Mouse (Mus musculus) adrenal gland (tissue): ENCODE data around the gene Ggt7.
"Not testable (repeated sequence)": the region's sequence is repeated elsewhere in the genome, so short reads cannot be mapped to it uniquely, and the experiment has no call there.

Source experiments
- intact Hi-C: fragments of 180-260 bp; cut with DNase I; formaldehyde crosslinking; loops from one replicate; pipeline ENCODE4 v1.15.1; 2025
- long read RNA-seq, 2 experiments: library from polyadenylated mRNA; unstranded; transcript quantifications; one replicate each; pipeline ENCODE4 v2.0.0; 2020; ENCODE audit warnings: borderline replicate concordance in 1 of 2; ENCODE audit not compliant: insufficient replicate concordance in 1 of 2

The Ggt7 gene
- long read RNA-seq, experiment 1, partial matches to known transcripts: 1 of 5 reads
- long read RNA-seq, experiment 1, other reads (novel, unspliced or antisense): 2 of 5 reads
- long read RNA-seq, experiment 2, partial matches to known transcripts: 6 of 9 reads
- long read RNA-seq, experiment 2, other reads (novel, unspliced or antisense): 2 of 9 reads

DNA sequence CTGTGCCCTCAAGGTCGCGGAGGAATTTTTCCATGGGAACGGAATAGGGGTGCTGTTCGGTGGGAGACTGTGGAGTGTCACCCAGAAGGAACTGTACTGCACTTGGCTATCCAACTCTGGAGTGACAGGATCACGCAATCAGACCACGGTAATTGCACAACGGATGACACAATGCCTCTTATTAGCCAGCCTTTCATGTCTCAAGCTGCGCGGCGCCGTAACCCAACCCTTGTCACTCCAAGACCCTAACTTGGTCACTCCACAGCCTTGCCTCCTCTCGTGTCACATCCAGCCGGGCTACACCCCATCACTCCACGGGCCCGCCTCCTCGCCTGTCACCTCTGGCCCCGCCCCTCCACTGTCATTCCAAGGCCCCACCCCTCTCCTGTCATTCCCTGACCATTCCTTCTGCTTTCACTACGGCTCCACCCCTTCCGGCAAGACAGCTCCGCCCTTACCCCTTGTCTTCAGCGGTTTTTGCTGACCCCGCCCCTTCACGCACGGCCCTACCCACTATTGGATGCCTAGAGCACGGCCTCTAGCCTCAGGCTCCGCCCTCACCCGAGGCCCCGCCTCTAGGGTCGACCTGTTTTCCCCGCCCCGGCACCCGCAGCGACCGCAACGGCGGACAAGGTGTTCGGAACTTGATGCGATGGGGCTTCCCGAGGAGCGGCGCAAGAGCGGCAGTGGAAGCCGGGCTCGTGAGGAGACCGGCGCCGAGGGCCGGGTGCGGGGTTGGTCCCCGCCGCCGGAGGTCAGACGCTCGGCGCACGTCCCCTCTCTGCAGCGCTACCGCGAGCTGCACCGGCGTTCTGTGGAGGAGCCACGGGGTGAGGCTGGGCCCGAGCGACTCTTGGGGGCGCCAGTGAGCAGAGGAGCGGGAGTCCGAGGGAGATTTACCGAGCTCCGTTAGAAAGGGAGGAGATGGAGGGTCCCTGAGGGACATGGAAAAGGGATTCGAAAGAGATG is at the start of gene Ggt7, which contains the start of gene Acss2:
Gene Ggt7, minus strand, starts transcription at position 783 of the 969 bp plus-strand sequence.
Gene Acss2, plus strand, starts transcription at position 494 of the 969 bp plus-strand sequence.
- intact Hi-C loops: loop anchor here (2.0 to 10.0 kb wide), 2 partner anchors 103 to 247 kb away; no protein-coding TSS in a partner anchor

DNA sequence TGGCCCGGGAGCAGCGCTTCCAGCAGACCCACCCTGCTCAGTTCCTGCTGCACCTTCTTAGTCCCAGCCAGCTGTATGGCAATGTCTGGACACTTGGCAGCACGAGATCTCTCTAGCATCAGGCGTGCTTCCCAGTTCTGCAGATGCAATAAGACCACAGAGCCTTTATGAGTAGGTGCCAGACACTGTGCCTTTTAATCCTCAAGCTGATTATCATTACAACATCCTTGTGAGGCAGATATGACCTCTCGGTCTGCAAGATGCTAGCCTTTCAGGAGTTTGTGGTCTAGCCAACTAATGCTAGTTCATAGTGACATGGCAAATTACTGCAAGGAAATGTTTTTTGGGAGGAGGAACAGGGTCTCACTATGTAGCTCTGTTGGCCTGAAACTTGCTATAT is 49.7 kb upstream of the Ggt7 start:
- intact Hi-C loops: no loop called here

DNA sequence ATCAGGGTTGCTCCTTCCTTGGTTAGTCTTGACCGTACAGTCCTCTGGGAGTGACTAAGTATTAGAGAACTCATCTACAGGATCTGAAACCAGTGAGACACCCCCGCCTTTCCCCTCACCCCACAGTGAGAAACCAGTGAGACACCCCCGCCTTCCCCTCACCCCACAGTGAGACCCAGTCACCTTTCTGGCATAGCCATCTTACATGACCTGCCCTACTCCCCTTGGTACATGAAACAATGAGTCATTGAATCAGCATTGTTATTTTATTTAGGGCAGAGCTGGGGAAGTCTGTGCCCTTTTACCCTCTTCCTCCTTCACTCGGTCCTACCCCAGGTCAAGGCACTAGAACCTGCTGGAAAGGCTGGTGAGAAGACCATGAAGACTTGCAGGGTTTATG is 44.9 kb upstream of the Ggt7 start:
- intact Hi-C loops: no loop called here

DNA sequence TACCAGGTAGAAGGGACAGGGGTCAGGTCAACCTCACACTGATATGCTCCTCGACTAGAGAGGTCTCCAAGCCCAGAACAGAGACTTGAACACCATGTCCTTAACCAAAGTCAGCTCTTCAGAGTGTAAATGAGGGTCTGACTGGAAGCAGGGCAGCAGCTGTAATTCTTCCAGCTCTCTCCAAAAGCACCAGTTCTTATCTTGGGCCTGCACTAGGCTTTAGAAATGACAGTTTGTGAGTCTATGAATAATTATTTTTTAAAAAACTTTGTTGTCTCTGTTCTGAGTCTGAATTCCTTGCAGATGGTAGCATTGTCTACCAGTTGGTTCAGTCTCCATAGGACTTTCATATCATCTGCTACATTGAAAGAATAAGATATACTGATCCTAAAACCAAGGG is 44.2 kb upstream of the Ggt7 start:
- intact Hi-C loops: no loop called here

DNA sequence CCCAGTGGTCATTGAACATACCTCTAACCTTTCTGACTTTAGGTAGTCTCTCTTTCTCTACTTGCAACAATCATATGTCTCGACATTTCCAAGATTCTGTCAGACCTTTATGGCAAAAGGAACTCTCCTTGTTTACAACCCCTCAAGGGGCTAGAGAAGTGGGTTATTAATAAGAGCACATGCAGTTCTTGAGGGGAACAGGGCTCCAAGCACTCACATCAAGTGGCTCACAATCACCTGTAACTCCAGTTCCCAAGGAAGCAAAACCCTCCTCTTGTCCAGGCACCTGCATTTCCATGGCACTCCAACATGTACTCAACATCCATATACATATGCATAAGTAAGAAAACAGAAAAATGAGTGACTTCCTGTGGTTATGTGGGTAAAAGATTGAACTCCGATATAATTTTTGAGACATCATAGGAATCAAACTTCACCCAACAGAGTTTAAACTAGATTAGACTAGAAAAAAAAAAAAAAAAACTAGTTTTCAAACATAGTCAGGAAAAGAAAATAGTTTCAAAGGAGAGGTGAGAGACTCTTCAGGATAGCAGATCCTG is 36.5 kb upstream of the Ggt7 start:
- intact Hi-C loops: no loop called here

DNA sequence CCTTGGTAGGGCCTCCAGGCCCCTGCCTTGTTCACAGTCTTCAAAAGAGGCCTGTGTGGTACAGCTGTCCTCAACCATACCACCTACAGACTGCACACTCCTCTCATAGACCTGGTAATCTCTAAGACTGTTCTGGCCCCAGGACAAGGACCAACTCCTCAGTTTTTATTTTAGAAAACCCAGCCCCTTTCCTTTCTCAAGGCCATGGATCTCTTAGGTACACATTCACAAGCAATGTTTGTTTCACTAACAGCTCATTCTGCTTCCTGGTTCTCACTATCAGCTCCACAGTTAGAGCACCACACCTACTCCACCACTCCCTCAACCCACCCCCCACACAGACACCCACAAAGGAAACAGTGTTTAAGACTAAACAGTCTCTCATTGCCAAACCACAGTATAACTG is 34.9 kb upstream of the Ggt7 start:
- intact Hi-C loops: no loop called here

DNA sequence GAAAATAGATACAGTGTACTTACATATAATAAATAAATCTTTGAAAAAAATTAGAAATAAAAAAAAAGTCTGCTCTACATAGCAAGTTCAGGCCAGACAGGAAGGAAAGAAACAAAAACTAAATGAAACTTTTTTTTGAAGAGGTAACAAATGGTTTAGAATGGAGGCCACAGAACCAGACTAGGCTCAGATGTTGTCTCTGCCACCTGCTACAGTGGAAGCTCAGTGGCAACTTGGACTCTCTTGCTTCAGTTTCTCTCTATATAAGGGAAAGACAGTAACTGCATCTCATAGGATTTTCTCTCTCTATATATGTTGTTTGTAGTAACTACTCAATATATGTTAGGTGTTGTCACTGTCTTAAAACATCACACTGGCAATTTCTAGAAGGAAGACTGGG is 34.3 kb upstream of the Ggt7 start:
- intact Hi-C loops: no loop called here

DNA sequence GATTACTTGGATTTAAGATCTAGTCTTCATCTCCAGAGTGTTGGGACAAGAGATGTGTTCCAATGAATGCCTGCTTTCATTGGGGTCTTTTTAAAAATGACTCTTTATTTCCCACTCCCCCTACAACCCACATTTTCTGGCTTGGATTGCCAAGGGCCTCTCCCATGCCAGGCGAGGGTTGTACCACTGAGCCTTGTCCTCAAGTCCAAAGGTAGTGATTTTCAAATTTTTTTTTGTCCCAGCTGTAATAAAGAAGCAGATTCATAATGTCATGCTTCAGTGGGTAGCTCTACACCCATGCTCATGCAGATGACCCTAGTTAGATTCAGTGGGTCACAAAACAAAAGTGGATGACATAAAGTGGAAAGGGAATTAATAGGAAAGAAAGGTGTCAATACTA is 28.9 kb upstream of the Ggt7 start:
- intact Hi-C loops: no loop called here

DNA sequence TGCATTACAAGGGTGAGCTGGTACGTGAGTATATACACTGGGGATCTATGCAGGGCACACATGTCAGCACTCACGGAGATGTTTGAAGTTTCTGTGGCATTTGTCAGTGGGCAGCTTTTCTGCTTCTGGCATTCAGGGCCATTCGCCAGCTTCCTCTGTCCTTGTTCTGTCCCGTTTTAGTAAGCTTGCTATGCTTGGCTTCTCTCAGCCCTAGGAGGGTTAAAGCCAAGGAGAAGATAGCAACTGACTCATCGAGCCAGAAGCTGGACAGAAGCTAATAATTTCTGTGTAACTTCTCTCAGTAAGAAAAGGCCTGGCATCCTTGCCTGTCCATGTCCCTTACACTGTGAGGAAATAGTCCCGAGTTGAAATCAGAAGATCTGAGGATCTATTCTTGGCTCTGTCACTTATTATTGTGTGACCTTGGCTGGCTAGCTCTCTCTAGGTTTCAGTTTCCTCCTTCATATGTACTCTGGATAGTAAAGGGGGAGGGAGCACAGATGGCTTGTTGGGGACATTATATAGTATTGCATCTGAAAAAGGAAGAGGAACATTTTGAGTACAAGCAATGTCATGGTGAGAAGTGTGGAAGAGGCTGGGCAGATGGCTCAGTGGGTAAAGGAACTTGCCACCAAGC is 22.9 kb upstream of the Ggt7 start:
- intact Hi-C loops: no loop called here

DNA sequence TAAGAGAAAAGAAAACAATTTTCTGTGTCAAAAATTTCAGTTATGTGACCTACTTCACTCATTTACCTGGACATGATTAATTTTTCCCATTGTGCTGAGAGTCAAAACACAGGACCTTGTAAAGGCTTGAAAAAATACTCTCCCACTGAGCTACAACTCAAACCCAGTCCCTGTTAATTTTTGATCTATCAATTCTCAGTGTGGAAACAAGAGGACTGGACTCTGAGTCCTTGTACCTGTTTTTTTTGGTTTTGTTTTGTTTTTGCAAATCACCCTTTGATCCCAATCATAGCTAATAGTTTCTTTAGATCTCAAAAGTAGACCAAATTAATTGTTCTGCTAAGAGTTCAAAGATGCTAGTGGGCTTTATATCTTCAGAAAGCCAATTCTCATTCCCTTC is 21.7 kb upstream of the Ggt7 start:
- intact Hi-C loops: no loop called here

DNA sequence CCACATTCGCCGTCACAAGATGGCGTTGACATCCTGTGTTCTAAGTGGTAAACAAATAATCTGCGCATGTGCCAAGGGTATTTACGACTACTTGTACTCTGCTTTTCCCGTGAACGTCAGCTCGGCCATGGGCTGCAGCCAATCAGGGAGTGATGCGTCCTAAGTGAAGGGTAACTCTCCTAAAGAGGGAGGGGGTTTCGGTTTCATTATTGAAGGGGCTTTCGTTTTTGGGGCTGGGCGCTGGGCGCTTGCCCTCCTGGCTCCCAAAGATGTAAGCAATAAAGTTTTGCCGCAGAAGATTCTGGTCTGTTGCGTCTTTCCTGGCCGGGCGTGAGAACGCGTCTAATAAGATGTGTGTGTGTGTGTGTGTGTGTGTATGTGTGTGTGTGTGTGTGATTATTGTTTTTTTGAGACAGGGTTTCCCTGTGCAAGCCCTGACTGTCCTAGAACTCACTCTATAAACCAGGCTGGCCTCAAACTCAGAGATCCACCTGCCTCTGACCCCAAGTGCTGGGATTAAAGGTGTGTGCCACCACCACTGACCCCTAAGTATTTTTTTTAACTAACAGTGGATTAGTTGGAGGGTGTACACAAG is 20.5 kb upstream of the Ggt7 start:
- intact Hi-C loops: not testable (repeated sequence)

DNA sequence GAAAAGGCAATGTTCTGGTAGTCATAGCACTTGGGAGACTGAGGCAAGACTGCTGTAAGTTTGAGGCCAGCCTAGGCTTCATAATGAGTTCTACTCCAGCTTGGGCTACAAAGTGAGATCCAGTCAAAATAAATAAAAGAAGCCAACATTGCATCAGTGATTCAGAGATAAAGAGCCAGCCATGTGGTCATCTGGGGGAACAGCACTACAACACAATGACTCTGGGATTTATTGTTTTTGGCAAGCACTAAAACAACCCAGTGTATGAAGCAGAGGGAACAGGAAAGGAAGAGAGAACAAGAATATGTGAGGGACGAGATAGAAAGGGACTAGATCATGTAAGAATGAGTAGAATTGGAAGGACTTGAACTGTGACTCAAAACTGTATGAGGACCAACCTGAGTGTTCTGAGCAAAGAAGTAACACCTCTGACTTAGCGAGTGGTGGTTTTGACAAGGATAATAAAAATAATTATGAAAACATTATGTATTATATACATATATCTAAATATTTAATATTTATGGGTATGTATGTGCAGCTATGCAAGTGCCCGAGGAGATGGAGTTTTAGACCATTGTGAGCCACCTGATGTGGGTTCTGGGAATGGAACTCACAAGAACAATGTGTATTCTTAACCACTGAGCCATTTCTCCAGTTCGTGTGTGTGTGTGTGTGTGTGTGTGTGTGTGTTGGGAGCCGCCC is 19.9 kb upstream of the Ggt7 start:
- intact Hi-C loops: no loop called here

DNA sequence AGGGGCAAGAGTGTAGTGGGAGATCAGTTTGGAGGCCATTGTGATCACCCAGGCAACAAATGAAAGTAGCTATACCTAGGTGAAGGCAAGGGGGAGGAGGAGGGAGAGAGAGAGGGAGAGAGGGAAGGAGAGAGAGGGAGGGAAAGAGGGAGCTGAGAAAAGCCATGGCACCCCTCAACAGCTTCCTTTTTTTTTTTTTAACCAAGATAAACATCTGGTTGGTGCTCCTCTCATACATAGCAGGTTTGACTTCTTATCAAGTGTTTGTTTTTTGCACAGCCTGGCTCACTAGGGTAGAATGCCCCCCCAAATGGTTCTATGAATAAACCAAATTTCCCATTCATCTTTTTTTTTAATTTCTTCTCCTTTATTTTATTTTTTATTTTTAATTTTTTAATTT is 18.3 kb upstream of the Ggt7 start:
- intact Hi-C loops: no loop called here

DNA sequence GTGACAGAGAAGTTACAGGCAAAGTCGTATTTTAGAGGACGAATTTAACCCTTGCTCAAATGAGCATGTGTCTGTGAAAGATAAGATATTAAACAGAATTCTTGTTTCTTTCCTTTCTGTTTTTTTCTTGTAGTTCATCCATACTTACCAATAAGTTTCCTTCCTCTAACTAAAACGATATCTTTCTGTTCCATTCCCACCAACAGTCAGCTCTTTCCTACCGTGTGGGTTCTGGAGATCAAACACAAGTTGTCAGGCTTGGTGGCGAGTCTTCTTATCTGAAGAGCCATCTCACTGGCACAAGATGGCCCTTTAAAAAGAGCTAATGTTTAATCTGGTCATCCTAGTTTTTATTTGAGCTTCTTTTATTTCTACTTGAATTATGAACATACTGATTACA is 9.3 kb upstream of the Ggt7 start:
- intact Hi-C loops: no loop called here

DNA sequence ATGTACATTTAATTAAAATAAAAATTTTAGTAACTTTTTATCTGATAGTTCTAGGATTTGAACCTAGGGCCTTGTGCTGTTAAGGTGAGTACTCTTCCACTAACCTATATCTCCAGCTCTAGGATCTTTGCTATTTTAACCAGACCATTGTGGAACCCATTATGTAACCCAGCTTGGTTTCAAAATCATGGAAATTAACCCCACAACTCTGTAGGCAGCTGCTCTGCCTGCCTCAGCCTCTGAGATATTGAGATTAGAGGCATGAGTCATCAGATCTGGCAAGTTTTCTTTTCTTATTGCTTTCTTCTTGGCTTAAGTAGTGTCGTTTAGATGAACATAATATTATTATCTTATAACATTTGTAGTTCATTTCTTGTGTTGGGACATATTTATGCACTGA is 6.3 kb upstream of the Ggt7 start:
- intact Hi-C loops: no loop called here

DNA sequence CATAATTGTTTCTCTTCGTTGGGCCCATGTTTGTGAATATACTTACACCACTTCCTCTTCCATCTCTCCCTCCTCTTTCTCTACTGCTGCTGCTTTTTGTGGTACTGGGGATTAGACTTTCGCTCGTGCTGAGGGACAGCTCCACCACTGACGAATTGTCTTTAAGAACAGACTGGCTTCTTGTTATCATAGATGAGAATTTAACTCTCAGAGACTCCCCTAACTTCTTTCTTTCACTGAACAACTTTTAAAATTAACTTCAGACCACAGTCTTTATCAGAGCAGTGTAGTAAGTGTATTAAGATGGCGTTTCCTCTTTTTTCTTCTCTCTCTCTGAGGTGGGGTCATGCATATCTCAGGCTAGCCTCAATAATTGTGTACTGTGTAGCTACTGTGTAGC is 5.7 kb upstream of the Ggt7 start:
- intact Hi-C loops: no loop called here

DNA sequence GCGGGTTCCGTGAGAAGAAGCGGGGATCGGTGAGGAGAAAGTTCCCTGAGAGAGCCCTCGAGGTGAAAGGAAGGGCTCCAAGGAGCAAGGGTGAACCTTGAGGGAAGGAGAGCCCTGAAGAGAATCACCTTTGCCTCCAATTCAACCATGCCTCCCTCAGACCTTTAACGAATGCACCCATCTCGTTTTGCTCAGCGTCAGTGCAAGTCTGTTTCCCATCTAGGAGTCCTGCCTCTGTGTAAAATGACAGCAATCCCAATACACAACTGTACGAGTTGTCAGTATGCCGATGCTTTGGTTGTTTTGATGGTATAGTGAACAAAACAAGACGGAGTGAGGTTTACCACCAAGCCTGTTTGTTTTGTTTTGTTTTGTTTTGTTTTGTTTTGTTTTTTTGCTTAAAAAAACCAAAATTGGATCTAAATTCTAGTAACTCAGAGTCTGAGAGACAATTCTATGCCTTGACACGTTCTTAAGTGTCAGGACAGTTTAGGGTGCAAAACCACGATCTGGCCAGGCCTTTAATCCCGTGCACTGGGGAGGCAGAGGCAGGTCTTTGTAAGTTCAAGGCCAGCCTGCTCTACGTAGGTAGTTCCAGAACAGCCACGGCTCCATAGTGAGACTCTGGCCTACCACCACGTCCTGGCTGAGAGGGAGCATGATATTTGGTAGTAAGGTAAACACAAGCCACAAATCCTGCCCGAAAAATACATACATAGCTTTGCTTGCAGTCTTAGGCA is 664 bp upstream of the Ggt7 start:
- intact Hi-C loops: loop anchor here (10.0 kb wide), 1 partner anchor 246 kb away; no protein-coding TSS in a partner anchor

DNA sequence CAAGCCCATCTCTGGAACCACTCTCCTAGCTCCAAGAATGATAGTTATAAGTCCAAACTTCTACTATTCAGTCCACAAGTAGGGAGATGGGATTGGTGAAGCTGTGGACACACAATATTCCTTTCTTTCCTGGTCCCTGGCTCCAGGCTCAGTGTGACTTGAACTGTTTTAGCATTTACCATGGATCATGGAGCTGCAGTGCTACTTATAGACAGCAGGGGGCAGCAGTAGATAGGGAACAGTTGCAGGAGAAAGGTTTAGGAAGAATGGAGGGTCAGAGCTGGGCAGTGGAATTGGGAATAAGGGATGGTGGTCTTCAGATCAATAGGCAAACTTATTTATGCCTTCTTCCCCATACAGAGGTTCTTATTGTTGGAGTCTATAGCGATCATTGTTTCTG is 2.1 kb downstream of the Ggt7 start:
- intact Hi-C loops: loop anchor here (1.0 to 10.0 kb wide), 3 partner anchors 68 to 249 kb away; no protein-coding TSS in a partner anchor

DNA sequence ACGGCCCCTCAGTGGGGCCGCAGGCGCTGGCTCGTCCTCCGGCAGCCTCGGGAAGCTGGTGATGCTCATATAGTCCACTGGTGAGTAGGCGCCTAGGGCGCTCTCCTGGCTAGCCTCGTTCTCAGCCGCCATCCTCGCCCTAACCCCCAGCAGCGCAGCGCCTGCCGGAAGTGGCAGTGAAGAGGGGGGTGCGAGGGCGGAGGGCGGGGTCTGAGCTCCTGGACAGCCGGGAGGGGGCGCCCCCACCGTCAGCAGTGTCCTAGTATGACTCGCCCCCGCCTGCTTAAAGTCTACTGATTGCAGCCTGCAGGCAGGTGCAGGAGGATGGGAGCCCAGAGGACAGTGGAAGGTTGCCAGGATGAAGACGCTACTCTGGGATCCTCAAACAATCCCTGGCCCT is 3.4 kb downstream of the Ggt7 start:
- intact Hi-C loops: loop anchor here (1.0 to 10.0 kb wide), 2 partner anchors 70 to 250 kb away; no protein-coding TSS in a partner anchor

DNA sequence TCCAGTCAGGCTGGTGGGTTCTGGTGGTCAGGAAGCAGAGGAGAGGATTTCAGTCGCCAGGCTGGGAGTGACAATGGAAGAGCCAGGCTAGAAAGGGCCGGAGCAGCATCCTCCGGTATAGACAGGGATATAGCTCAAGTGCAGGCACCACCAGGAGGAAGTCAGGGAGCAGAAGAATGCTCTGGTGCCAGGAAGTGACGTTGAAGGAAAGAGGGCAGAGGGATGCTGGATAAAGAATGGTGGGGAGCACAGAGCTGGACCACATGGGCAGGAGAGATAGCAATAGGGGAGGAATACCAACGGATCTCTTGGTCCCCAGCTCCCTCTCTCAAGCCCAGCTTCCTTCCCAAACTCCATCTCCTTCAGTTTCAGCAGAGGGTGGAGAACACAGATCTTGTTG is 4.5 kb downstream of the Ggt7 start:
- intact Hi-C loops: loop anchor here (2.0 to 10.0 kb wide), 2 partner anchors 113 to 251 kb away; no protein-coding TSS in a partner anchor
